ENCODE assay signal across 14 mouse cellular contexts in the genomic region with DNA sequence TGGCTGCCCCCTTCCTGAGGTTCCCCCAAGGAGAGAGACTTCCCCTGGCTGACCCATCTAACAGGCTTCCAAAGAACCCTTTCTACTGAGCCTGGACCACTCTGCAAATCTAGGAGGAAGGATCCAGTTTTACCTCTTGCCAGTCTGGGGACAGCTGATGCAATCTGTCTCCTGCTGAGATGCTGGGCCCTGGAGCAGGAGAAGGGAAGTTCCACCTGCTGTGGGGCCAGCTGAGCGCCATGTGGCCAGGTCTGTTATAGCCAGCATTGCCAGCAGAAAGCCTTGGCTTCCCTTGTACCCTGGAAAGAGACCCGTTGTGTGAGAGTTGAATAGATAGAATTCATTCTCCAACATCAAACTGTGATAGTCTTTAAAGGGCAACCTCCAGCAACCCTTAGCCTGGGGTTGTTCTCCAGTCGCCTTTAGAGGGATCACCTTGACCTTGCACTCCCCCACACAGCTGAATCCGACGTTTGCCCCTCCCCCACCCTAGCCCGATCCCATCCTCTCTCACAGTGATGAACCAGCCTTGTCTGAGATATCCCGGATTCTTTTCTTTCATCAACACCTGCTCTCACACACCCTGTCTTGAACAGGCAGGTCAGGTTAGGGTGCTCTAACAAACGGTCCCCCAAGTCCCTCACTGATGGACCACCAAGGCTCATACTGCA. TPM values are rescaled to one million over a fixed set of nuclear protein-coding genes. Genes with fewer than 3 reads are reported as not detected.
A peak's percentile ranks its signal among the peaks of the same experiment; 100 is the strongest.
DNase-seq lines count a peak whose midpoint lies in the region; ATAC-seq and TF ChIP-seq lines count a peak whose summit lies in the region.
"Had no signal": no experiment of that assay in that cellular context is flagged by ENCODE, and none has a peak within 500 bp of the region (broad histone marks: within the 10 kb centered on the region; RNA-seq: fewer than 3 reads in every experiment).

No protein-coding gene starts in this region.

- H3K9ac ChIP-seq in lung, embryonic 16.5 days (ENCODE audit: low read length): no peak overlapping the region
- 0 out of 2 replicates have a peak overlapping the region, but pooled peaks have one; percentile 2 for H3K9ac ChIP-seq in ES-E14 (ENCODE audit: insufficient read depth, low read depth, low read length, poor library complexity, severe bottlenecking)
- no peak overlapping the region for H3K9ac ChIP-seq in forebrain, embryonic 16.5 days (replicated peaks; ENCODE audit: low read depth, low read length)
- H3K9ac ChIP-seq: liver, embryonic 14.5 days had no signal

- no peaks in the 10 kb centered on the region for H3K9me3 ChIP-seq in lung, embryonic 16.5 days (ENCODE audit: control insufficient read depth, low read length)
- H3K9me3 ChIP-seq in ES-E14 (ENCODE audit: control insufficient read depth, insufficient read depth, low read depth, low read length): no peaks in the 10 kb centered on the region
- no peaks in the 10 kb centered on the region for H3K9me3 ChIP-seq in forebrain, embryonic 16.5 days (ENCODE audit: control insufficient read depth, low read length)

- ATAC-seq in lung, embryonic 16.5 days (ENCODE audit: low read depth): peak; percentile 23; the same call in 1 of the 2 replicates
- ATAC-seq in forebrain, embryonic 16.5 days: peak; percentile 8; the same call in 1 of the 2 replicates

- WGBS in lung, embryonic 16.5 days: 37% methylated on average over 8 of the region's 8 CpGs
- 36% methylated on average over 8 of the region's 8 CpGs for WGBS in forebrain, embryonic 16.5 days

- H3K27ac ChIP-seq in lung, embryonic 16.5 days (ENCODE audit: low read length): no peak overlapping the region
- H3K27ac ChIP-seq in ES-E14 (ENCODE audit: insufficient read depth, low read depth, low read length, poor library complexity, severe bottlenecking): peak overlapping the region; percentile 26; the same call in 1 of the 2 replicates
- no peak overlapping the region for H3K27ac ChIP-seq in forebrain, embryonic 16.5 days (ENCODE audit: low read length)
- H3K27ac ChIP-seq: gastrocnemius, adult 2 months; layer of hippocampus, adult 2 months; liver, embryonic 14.5 days had no signal

- no peaks in the 10 kb centered on the region for H3K4me1 ChIP-seq in lung, embryonic 16.5 days (replicated peaks; ENCODE audit: control insufficient read depth, insufficient read depth, low read length)
- H3K4me1 ChIP-seq in ES-E14 (ENCODE audit: control insufficient read depth in 2 of 2, insufficient read depth in 2 of 2, low read length in 2 of 2, poor library complexity in 1 of 2): peaks cover 0 to 14% of the 10 kb centered on the region in 2 experiments; a peak in 2 of 4 replicates
- H3K4me1 ChIP-seq in forebrain, embryonic 16.5 days (replicated peaks; ENCODE audit: control insufficient read depth, insufficient read depth, low read length): peaks cover 17% of the 10 kb centered on the region

- H3K4me3 ChIP-seq in lung, embryonic 16.5 days (ENCODE audit: low read length): no peak overlapping the region
- H3K4me3 ChIP-seq in ES-E14 (ENCODE audit: insufficient read depth in 1 of 2, low read depth in 1 of 2, low read length in 2 of 2, poor library complexity in 1 of 2, severe bottlenecking in 1 of 2): no peak overlapping the region
- H3K4me3 ChIP-seq in forebrain, embryonic 16.5 days (replicated peaks; ENCODE audit: low read length): no peak overlapping the region
- H3K4me3 ChIP-seq: gastrocnemius, adult 2 months; layer of hippocampus, adult 2 months had no signal

- no peak overlapping the region for H3K4me2 ChIP-seq in lung, embryonic 16.5 days (ENCODE audit: low read depth, low read length)
- H3K4me2 ChIP-seq in forebrain, embryonic 16.5 days (ENCODE audit: low read length): no peak overlapping the region

- in situ Hi-C loops in ES-E14 (cut with MboI; ENCODE audit: low sequenced_read_pairs in 2 of 2, unreplicated experiment in 2 of 2): loop anchor here (10.0 kb wide), 2 partner anchors 249 to 349 kb away; no protein-coding TSS in a partner anchor

- DNase-seq in lung, postnatal 14 days: no peak
- DNase-seq in ES-E14 (ENCODE audit: low read depth, low spot score): no peak
- DNase-seq in cerebellum, adult 11 months: peak; percentile 98
- DNase-seq in ovary, postnatal 14 days (ENCODE audit: low spot score): no peak
- DNase-seq in frontal cortex, postnatal 14 days (ENCODE audit: low spot score in 2 of 2): no peak

- H3K27me3 ChIP-seq in lung, embryonic 16.5 days (ENCODE audit: control insufficient read depth, insufficient read depth, low read depth, low read length): no peaks in the 10 kb centered on the region; the same call in 1 of the 2 replicates
- no peaks in the 10 kb centered on the region for H3K27me3 ChIP-seq in forebrain, embryonic 16.5 days (replicated peaks; ENCODE audit: control insufficient read depth, insufficient read depth, low read length)

- no peaks in the 10 kb centered on the region for H3K36me3 ChIP-seq in lung, embryonic 16.5 days (ENCODE audit: control insufficient read depth, insufficient read depth, low read length)
- H3K36me3 ChIP-seq in ES-E14 (ENCODE audit: control insufficient read depth, insufficient read depth, low read length, poor library complexity, severe bottlenecking): no peaks in the 10 kb centered on the region
- H3K36me3 ChIP-seq in forebrain, embryonic 16.5 days (ENCODE audit: control insufficient read depth, insufficient read depth): no peaks in the 10 kb centered on the region

TF ChIP-seq in ES-E14, 5 proteins besides CTCF, POLR2A, EP300 and RAD21:
- TF ChIP-seq ZNF384 (IDR thresholded peaks at IDR 0.05; ENCODE audit: low read depth, low read length) (no peak), HCFC1 (IDR thresholded peaks at IDR 0.05; ENCODE audit: borderline replicate concordance, insufficient read depth, low read length) (no peak), CHD2 (IDR thresholded peaks at IDR 0.05; ENCODE audit: low read depth, low read length) (no peak), MAFK (IDR thresholded peaks at IDR 0.05; ENCODE audit: insufficient read depth, low read depth, low read length) (no peak), ZC3H11A (IDR thresholded peaks at IDR 0.05; ENCODE audit: borderline replicate concordance, low read depth, low read length) (no peak)

RNA-seq across cellular contexts. Expression of a gene that starts 0.9 kb away (rescaled TPM):
- polyA plus RNA-seq in lung, embryonic 16.5 days (2015; fragmentation: Nextera tagmentation; extraction: Ambion mirVana): not detected in 2 replicates
- not detected in 2 replicates for total RNA-seq in ES-E14 (2012; rRNA removed)
- polyA plus RNA-seq in forebrain, embryonic 16.5 days (2015; fragmentation: Nextera tagmentation; extraction: Ambion mirVana): not detected in 2 replicates
- total RNA-seq: adrenal gland, postnatal 25 days; common myeloid progenitor, adult 5-6 weeks; gastrocnemius, adult 2 months; heart, postnatal 36 days; layer of hippocampus, adult 2 months; left cerebral cortex, postnatal 36 days had no signal
- polyA plus RNA-seq: liver, embryonic 14.5 days had no signal

RNA-seq across cellular contexts. Expression of a gene that starts 11.9 kb away (rescaled TPM):
- polyA plus RNA-seq in lung, embryonic 16.5 days (2015; fragmentation: Nextera tagmentation; extraction: Ambion mirVana): 6.4 and 6.9 TPM in 2 replicates
- total RNA-seq in ES-E14 (2012; rRNA removed): 8.6 and 10.5 TPM in 2 replicates
- polyA plus RNA-seq in forebrain, embryonic 16.5 days (2015; fragmentation: Nextera tagmentation; extraction: Ambion mirVana): 9.2 and 9.6 TPM in 2 replicates

RNA-seq across cellular contexts. Expression of a gene that starts 48.6 kb away (rescaled TPM):
- 40.6 and 42.5 TPM in 2 replicates for polyA plus RNA-seq in lung, embryonic 16.5 days (2015; fragmentation: Nextera tagmentation; extraction: Ambion mirVana)
- total RNA-seq in ES-E14 (2012; rRNA removed): 78.0 and 100 TPM in 2 replicates
- 50.7 and 52.7 TPM in 2 replicates for polyA plus RNA-seq in forebrain, embryonic 16.5 days (2015; fragmentation: Nextera tagmentation; extraction: Ambion mirVana)

RNA-seq across cellular contexts. Expression of a gene that starts 48.8 kb away (rescaled TPM):
- polyA plus RNA-seq in lung, embryonic 16.5 days (2015; fragmentation: Nextera tagmentation; extraction: Ambion mirVana): 104 and 114 TPM in 2 replicates
- 78.4 and 80.1 TPM in 2 replicates for total RNA-seq in ES-E14 (2012; rRNA removed)
- 76.9 and 79.6 TPM in 2 replicates for polyA plus RNA-seq in forebrain, embryonic 16.5 days (2015; fragmentation: Nextera tagmentation; extraction: Ambion mirVana)
